Mouse (Mus musculus) heart, adult 2 months (tissue): Measurements from ENCODE around the gene Atp6v1e1. TPM values are rescaled to one million over a fixed set of nuclear protein-coding genes. Genes with fewer than 3 reads are reported as not detected.

Source experiments
- DNase-seq, 2 experiments: peaks; one replicate each; pipeline ENCODE4 v3.0.0; 2021
- H3K27ac ChIP-seq: fragments of 200-600 bp; 2 replicates; pipeline ENCODE4 v1.8.1; 2022
- H3K27me3 ChIP-seq: fragments of 200-500 bp; 2 replicates; pipeline ENCODE4 v1.6.1; 2012; ENCODE audit warnings: mild to moderate bottlenecking, low read length, inconsistent platforms, mixed read lengths; ENCODE audit not compliant: control insufficient read depth, insufficient read depth
- H3K36me3 ChIP-seq: fragments of 200-500 bp; 2 replicates; pipeline ENCODE4 v1.6.1; 2012; ENCODE audit warnings: low read length, inconsistent platforms; ENCODE audit not compliant: control insufficient read depth, insufficient read depth
- H3K4me1 ChIP-seq: fragments of 200-500 bp; 2 replicates; pipeline ENCODE4 v1.6.1; 2011; ENCODE audit warnings: low read length; ENCODE audit not compliant: control insufficient read depth, insufficient read depth
- H3K4me3 ChIP-seq: fragments of 200-600 bp; 2 replicates; pipeline ENCODE4 v1.8.1; 2022
- H3K79me2 ChIP-seq: fragments of 200-500 bp; replicated peaks from 2 replicates; pipeline ENCODE4 v1.6.1; 2012; ENCODE audit warnings: mild to moderate bottlenecking, inconsistent platforms, low read length, moderate library complexity, mixed read lengths; ENCODE audit not compliant: control insufficient read depth, insufficient read depth
- H3K9ac ChIP-seq: fragments of 200-500 bp; 2 replicates; pipeline ENCODE4 v1.6.1; 2012; ENCODE audit warnings: low read depth, mild to moderate bottlenecking, control low read depth, inconsistent platforms, low read length, mixed read lengths
- CTCF ChIP-seq: fragments of 200-600 bp; IDR thresholded peaks from 2 replicates; pipeline ENCODE4 v1.8.1; 2022; ENCODE audit warnings: antibody characterized with exemption, mild to moderate bottlenecking, moderate library complexity
- EP300 ChIP-seq: fragments of 200-500 bp; IDR thresholded peaks from 2 replicates; pipeline ENCODE4 v1.6.1; 2011; ENCODE audit warnings: low read depth, low read length, control low read depth; ENCODE audit not compliant: insufficient read depth
- POLR2A ChIP-seq: fragments of 200-500 bp; IDR thresholded peaks from 2 replicates; pipeline ENCODE4 v1.6.1; 2011; ENCODE audit warnings: mild to moderate bottlenecking, low read depth, low read length, control low read depth; ENCODE audit not compliant: insufficient read depth
- WGBS: fragments of 180-500 bp; shearing (Covaris S2); methylation state at CpG from one replicate; pipeline ENCODE4 v1.1.7; 2018; 5-methylcytosine and 5-hydroxymethylcytosine counted together
- intact Hi-C: fragments of 180-260 bp; cut with DNase I; formaldehyde crosslinking; loops from one replicate; pipeline ENCODE4 v1.15.1; 2025
- polyA plus RNA-seq: library from polyadenylated mRNA; depleted of rRNA; stranded (reverse); fragments of >200 nt; gene quantifications from 2 replicates; pipeline ENCODE4 v1.2.3, GENCODE M21; 2012
- total RNA-seq, 2 experiments: library from RNA; stranded (reverse); gene quantifications; 2 replicates each; pipeline ENCODE4 v1.2.3; 2021

Gene Atp6v1e1
- total and polyA plus RNA-seq, 3 experiments: 142 to 165 (median 145) TPM

DNA sequence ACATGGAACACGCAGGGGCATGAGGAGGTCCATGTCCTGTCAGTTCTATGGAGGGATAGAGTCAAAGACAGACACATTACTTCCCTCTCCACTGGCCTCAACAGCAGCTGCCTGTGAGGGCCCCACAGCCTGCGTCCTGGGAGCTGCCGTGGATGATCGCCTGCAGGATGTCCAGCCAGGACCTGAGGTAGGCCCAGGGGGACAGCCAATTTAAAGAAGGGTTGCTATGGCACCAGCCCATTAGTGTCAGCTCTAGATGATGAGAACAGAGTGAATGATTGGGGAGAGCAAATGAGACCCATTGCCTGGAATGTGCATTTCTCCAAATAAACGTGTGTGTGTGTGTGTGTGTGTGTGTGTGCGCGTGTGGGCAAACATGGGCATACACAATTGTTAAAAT is 38.2 kb downstream of the Atp6v1e1 start:
- TF ChIP-seq EP300: no peak
- no peak for DNase-seq
- no peak overlapping the region for H3K4me3 ChIP-seq
- intact Hi-C loops: no loop called here
- H3K4me1 ChIP-seq: no peaks in the 10 kb centered on the region
- no peak overlapping the region for H3K27ac ChIP-seq
- no peaks in the 10 kb centered on the region for H3K36me3 ChIP-seq
- no peaks in the 10 kb centered on the region for H3K79me2 ChIP-seq
- H3K27me3 ChIP-seq: no peaks in the 10 kb centered on the region
- 74% methylated on average over 7 of the region's 7 CpGs for WGBS
- no peak overlapping the region for H3K9ac ChIP-seq

DNA sequence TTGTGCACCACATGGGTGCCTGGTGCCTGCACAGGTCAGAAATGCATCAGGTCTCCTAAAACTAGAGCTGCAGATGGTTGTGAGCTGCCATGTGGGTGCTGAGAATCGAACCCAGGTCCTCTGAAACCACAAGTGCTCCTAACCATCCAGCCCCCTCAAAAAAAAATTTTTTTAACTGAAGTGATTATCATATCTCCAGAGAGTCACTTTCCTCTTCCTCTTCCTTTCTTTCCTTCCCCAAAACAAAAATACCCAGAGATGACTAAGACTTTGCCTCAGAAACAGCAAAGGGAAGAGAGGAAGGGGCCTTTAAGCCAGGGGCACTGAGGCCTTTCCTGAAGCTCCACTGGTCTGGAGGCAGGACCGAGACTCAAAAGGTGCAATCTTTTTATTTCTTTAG is 39.6 kb downstream of the Atp6v1e1 start:
- no peaks in the 10 kb centered on the region for H3K27me3 ChIP-seq
- no peak overlapping the region for H3K9ac ChIP-seq
- H3K36me3 ChIP-seq: no peaks in the 10 kb centered on the region
- no peak overlapping the region for H3K27ac ChIP-seq
- no peaks in the 10 kb centered on the region for H3K4me1 ChIP-seq
- no peaks in the 10 kb centered on the region for H3K79me2 ChIP-seq
- H3K4me3 ChIP-seq: no peak overlapping the region
- intact Hi-C loops: no loop called here
- TF ChIP-seq CTCF (no peak), POLR2A (no peak), EP300 (no peak)
- 67% methylated on average over 2 of the region's 2 CpGs for WGBS
- no peak for DNase-seq

DNA sequence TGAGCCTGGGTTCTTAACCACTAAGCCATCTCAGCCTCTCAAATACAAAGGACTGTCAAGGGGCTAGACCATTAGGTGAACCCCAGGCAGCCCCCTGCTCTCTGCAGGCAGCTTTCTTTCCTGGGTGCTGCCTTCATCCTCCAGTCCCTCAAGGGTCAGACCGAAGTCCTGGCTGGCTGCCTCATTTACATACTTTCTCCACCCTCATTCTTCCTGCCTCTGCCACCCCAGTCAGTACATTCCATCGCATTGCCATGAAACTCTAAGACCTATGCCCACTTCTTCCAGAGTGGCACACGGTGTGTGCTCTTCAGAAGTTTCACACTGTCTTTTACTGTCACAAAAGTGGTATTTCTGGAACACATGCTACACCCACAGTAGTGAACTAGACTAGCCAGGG is 44.4 kb downstream of the Atp6v1e1 start:
- no peak overlapping the region for H3K4me3 ChIP-seq
- no peaks in the 10 kb centered on the region for H3K36me3 ChIP-seq
- H3K4me1 ChIP-seq: no peaks in the 10 kb centered on the region
- WGBS: 62% methylated on average over 3 of the region's 3 CpGs
- H3K27me3 ChIP-seq: no peaks in the 10 kb centered on the region
- DNase-seq: no peak
- TF ChIP-seq CTCF (no peak), EP300 (no peak), POLR2A (no peak)
- no peaks in the 10 kb centered on the region for H3K79me2 ChIP-seq
- no peak overlapping the region for H3K9ac ChIP-seq
- intact Hi-C loops: no loop called here
- H3K27ac ChIP-seq: no peak overlapping the region

DNA sequence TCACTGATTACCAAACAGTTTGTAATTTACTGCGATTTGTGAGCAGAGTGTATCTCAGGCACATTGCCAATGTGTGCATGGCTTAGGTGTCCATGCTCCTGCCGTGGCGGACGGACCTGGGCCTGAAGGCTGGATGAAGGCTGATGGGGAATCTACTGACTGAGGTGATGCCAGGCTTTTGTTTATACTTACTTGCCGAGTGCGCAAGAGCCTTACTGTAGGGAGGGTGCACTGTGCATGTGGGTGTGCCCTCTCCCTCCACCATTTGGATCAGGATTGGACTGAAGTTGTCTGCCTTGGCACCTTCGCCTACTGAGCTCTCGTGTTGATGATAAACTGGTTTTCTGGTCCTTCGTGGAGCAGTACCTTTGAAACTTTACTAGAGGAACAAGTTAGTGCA is 45.1 kb downstream of the Atp6v1e1 start:
- WGBS: 83% methylated on average over 9 of the region's 9 CpGs
- no peaks in the 10 kb centered on the region for H3K27me3 ChIP-seq
- no peaks in the 10 kb centered on the region for H3K4me1 ChIP-seq
- no peak overlapping the region for H3K4me3 ChIP-seq
- intact Hi-C loops: no loop called here
- no peaks in the 10 kb centered on the region for H3K79me2 ChIP-seq
- no peak for TF ChIP-seq CTCF
- no peak for TF ChIP-seq EP300
- TF ChIP-seq POLR2A: no peak
- no peak overlapping the region for H3K27ac ChIP-seq
- no peak overlapping the region for H3K9ac ChIP-seq
- DNase-seq: no peak
- H3K36me3 ChIP-seq: no peaks in the 10 kb centered on the region

DNA sequence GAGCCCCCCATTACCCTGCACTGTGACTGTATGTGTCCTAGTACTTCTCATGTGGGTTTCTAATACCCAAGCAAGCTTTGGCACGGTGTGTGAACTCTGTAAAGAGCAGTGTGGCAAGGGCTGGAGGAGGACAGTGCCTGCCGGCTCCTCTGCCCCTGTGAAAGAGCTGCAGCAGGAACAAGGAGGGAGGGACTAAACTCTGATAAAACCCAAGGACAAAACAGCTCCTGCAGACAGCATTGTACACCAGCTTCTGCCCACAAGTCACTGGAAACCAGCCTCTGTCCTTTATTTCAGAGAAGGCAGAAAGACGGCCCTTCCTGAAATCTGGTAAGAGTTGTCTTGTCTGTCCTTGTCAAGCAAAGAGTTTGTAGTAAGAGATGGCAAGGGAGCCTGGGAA is 46.3 kb downstream of the Atp6v1e1 start:
- Histone ChIP-seq H3K9ac (no peak overlapping the region), H3K4me3 (no peak overlapping the region), H3K36me3 (no peaks in the 10 kb centered on the region), H3K27ac (no peak overlapping the region), H3K27me3 (no peaks in the 10 kb centered on the region), H3K4me1 (no peaks in the 10 kb centered on the region), H3K79me2 (no peaks in the 10 kb centered on the region)
- WGBS: 70% methylated on average over 3 of the region's 3 CpGs
- intact Hi-C loops: no loop called here
- no peak for TF ChIP-seq POLR2A
- TF ChIP-seq CTCF: no peak
- TF ChIP-seq EP300: no peak
- no peak for DNase-seq

DNA sequence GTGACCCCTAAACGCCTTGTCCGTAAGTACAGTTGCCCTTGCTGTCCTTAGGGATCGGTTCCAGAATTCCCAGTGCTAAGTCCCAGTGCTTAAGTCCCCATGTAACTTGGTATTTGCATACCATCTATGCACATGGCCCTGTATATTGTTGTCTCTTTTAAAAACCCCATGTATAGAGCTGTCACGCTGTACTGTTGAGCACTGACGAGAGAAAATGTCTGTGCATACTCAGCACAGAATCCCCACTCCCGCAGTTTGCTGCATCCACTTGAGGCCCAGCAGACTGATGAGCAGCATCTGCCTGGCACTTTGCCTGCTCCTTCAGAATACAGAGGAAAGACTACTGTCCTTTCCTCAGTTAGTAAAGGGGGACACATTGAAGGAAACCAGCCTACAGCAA is 48.8 kb downstream of the Atp6v1e1 start:
- no peaks in the 10 kb centered on the region for H3K27me3 ChIP-seq
- WGBS: 79% methylated on average over 6 of the region's 6 CpGs
- H3K79me2 ChIP-seq: no peaks in the 10 kb centered on the region
- H3K27ac ChIP-seq: no peak overlapping the region
- intact Hi-C loops: no loop called here
- no peaks in the 10 kb centered on the region for H3K4me1 ChIP-seq
- no peak overlapping the region for H3K4me3 ChIP-seq
- no peak overlapping the region for H3K9ac ChIP-seq
- no peak for DNase-seq
- no peaks in the 10 kb centered on the region for H3K36me3 ChIP-seq
- no peak for TF ChIP-seq CTCF
